Mouse (Mus musculus) urinary bladder, postnatal 36 days (tissue): ENCODE data around the gene 2310034G01Rik.

ENCODE experiments used
- DNase-seq, 2 experiments: peaks; one replicate each; pipeline ENCODE4 v3.0.0; 2022; ENCODE audit warnings: low spot score in 2 of 2, mixed read lengths in 1 of 2

2310034G01Rik gene

DNA sequence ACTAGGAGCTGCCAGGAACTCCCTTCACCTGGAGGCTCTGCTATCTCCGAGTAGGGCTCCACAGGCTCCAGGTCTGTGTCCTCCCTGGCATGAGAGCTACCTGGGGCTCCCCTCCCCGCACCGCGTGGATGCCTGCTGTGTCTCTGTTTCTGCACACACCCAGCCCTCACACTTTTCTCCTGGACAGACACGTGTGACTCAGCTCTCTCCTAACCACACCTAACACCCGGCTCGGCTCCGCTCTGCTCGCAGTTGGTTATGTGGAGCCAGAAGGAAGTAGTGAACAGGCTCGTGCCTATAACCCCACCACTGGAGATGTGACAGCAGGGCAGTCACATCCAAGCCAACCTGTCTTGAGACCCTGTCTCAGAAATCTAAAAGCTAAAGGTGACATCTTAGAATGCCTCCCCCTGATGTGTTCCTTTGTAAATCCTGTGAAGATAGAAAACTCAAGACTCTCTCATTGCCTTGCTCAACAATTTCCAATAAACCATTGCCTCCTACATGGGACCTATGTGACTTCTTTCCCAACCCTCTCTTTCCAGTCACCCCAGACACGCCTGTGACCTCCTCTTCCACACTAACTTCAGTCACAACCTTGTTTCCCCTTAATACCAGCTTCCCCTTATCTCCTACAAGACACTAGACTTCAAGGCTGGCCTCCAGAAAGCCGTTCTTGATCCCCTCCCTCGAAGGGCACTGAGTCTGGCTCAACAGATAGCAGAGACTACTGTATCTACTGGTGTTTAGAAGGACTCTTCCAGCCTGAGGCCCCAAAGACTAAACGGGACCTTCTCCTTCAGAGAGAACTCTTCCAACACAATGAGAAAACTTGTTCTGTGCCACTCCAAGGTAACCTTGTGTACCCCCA lies 35.0 kb downstream of the 2310034G01Rik start:
- DNase-seq = peak in 1 of 2 experiments; percentile 24

- DNase-seq = no peak
These were observed 35.9 kb downstream of the 2310034G01Rik start for GRCm38 (mm10) chr19:46314151-46314601.

DNA sequence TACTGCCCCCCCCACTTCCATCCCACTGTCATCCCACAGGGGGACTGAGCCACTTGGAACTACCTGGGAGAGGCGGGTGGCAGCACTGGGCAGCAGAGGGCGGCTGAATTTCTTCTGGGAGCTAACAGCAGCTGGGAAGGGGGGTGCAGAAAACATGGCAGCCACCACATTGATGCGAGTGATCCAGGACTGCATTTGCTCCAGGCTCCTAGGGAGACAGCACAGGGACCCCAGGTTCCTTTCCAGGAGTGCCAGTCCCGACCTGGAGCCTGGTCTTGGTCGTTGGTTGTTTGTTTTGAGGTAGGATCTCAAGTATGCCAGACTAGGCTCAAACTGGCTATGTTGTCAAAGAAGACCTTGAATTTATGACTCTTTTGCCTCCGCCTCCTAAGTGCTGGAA lies 36.5 kb downstream of the 2310034G01Rik start:
- no peak for DNase-seq

- DNase-seq = no peak
These were observed 37.0 kb downstream of the 2310034G01Rik start for GRCm38 (mm10) chr19:46313116-46313515.

DNA sequence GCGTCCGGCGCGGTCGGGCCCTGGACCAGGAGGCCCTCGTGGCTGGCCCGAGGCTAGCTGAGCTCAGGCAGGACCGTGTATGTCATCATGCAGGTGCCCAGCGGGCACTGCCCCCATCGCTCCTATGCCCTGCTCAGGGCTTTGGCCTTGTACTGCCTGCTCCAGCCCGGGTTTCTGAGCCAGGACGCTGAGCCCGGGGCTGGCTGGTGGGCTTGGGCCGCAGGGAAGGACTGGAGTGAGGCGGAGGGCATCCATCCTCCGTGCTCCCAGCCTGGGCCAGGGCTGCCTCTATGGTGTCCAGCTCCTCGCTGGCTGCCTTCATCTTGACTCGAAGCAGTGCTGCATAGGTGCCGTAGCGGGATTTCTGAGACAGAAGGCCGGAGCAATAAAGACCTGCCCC lies 37.5 kb downstream of the 2310034G01Rik start:
- no peak for DNase-seq

- DNase-seq = no peak
These were observed 38.8 kb downstream of the 2310034G01Rik start for GRCm38 (mm10) chr19:46311341-46311740.

DNA sequence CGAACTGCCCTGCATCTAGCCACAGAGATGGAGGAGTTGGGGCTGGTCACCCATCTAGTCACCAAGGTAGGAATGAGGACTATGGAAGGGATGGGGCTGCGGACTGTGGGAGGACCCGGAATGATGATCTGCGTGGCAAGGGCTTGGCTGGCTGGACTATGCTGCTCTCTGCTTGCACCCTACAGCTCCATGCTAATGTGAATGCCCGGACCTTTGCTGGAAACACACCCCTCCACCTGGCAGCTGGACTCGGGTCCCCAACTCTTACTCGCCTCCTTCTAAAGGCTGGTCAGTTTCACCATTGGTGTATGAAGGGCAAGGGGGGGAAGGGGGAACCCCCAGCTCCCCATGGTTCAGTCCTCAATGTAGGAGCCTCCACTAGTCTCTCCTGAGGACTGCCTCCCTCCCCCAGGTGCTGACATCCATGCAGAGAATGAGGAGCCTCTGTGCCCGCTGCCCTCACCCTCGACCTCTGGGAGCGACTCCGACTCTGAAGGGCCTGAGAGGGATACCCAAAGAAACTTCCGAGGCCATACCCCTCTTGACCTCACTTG lies 39.7 kb downstream of the 2310034G01Rik start:
- no peak for DNase-seq

- no peak for DNase-seq
These were observed 40.3 kb downstream of the 2310034G01Rik start for GRCm38 (mm10) chr19:46309651-46310305.

DNA sequence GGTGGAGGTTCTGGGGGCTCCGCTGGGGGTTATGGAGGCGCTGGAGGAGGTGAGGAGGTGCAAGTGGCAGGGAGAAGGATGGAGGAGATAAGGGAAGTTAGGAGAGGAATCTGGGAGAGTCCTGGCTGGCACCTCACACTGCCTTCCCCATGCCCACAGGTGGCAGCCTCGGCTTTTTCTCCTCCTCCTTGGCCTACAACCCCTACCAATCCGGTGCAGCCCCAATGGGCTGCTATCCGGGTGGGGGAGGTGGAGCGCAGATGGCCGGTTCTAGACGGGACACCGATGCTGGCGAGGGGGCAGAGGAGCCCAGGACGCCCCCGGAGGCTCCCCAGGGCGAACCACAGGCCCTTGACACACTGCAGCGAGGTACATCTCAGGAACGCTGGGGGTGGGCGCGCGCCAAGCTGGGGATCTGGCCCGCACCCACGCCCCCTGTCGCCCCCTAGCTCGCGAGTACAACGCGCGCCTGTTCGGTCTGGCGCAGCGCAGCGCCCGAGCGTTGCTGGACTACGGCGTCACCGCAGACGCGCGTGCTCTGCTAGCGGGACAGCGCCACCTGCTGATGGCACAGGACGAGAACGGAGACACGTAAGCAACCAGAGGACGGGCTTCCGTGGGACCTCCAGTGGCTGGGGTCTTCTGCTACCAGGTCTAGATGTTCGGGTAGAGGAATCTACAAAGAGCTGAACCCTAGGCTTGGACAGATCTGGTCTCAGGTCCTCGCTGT lies 41.2 kb downstream of the 2310034G01Rik start:
- DNase-seq = peak; percentile 71 to 78

- DNase-seq = no peak
These were observed 41.8 kb downstream of the 2310034G01Rik start for GRCm38 (mm10) chr19:46308303-46308702.

DNA sequence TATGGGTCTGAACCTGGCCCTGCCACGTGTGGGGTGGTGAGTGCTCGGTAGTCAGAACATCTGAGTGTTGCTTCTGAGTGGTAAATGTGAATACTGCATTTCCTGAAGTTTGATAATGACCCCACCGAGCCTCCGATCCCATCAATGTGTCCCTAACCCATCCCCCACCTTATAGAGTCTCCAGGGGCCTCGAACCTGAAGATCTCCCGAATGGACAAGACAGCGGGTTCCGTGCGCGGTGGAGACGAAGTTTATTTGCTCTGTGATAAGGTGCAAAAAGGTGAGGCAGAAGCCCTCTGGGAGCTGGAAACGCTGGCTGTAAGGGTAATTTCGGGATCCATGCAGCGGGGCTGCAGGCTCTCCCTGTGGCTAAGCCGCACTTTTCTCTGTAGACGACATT lies 42.3 kb downstream of the 2310034G01Rik start:
- no peak for DNase-seq

DNA sequence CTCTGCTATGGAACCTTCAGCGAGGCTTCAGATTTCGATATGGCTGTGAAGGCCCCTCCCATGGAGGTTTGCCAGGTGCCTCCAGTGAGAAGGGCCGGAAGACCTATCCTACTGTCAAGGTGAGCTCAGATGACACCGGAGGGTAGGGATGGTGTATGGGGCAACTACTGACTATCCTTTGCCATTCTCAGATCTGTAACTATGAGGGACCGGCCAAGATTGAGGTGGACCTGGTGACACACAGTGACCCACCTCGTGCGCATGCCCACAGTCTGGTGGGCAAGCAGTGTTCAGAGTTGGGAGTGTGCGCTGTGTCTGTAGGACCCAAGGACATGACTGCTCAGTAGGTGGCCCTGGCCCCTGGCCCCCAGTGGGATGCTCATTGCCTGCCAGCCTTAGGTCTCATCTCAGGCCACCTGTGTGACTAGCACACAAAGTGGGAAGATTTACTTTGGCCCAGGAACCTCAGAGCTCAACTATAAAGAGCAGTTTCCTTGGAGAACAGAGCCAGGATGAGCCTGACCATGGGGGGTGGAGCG lies 43.3 kb downstream of the 2310034G01Rik start:
- DNase-seq = no peak

- no peak for DNase-seq
These were observed 43.9 kb downstream of the 2310034G01Rik start for GRCm38 (mm10) chr19:46306268-46306610.

DNA sequence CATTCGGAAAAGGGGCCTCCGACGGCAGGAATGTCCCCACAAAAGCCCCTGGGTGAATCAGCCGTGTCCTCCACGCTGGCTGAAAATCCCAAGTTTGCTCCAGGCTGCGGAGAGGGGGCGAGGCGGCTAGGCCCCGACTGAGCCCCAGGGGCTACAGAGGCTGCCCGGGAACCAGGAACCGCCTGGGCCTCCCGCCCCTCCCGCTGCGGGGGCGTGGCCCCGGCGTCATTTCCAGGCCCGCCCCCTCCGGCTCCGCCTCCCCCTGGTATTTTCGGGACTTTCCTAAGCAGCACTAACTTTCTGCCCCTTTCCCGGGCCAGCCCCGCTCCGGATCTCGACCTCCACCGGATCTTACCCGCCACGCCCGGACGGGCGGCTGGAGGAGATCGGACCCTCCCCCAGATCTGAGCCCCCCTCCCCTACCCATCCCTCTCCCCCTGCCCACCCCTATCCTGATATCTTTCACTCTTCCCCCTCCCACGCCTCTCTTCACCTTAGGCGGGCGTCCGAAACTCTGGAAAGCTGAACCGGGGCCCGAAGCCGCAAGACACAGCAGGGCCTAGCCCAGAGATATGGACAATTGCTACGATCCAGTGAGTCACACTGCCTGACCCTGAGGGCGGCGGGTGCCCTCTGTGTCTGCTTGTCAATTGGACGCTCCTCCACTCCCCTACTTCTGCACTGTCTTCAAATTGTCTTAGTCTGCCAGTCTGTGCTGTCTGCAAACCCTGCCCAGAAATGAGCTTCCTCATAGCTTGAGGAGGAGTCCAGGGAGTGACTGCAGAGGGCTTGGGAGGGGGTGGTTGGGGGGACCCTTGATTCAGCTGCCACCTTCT lies 44.5 kb downstream of the 2310034G01Rik start:
- DNase-seq = peak; percentile 86 to 88

- DNase-seq = no peak
These were observed 45.2 kb downstream of the 2310034G01Rik start for GRCm38 (mm10) chr19:46304908-46305333.

DNA sequence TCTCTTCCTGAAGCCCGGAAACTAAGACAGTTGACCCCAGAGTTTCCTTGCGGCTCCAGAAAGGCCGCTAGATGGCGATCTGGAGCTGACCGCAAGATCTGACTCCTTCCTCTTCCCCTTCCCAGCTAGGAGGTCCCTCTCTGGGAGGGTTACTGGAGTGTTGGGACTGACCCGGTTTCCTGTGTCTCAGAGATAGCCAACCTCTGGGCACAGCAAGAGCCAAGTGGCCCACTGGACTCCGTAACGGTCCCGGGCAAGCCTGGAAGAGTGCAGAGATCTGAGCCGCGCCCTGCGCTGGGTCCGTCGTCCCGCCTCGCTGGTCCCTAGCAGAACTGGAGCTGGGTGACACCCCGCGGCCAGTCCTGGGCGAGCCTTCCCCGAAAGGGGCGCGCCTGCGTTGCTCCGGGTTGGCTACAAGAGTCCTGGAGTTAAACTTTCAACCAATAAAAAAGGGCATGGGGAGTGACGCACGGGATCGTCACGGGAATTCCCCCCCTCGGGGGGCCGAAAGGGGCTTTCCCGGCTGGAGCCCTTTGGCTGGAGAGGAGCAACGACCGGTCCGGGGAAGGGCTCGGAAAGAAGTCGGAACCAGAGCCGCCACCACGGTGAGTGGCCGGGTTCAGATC lies 45.8 kb downstream of the 2310034G01Rik start, which contains the start of gene Nfkb2:
Nfkb2 (plus strand) TSS at position 105 of the 626 bp plus-strand sequence.
- peak; percentile 92 to 96 for DNase-seq

DNA sequence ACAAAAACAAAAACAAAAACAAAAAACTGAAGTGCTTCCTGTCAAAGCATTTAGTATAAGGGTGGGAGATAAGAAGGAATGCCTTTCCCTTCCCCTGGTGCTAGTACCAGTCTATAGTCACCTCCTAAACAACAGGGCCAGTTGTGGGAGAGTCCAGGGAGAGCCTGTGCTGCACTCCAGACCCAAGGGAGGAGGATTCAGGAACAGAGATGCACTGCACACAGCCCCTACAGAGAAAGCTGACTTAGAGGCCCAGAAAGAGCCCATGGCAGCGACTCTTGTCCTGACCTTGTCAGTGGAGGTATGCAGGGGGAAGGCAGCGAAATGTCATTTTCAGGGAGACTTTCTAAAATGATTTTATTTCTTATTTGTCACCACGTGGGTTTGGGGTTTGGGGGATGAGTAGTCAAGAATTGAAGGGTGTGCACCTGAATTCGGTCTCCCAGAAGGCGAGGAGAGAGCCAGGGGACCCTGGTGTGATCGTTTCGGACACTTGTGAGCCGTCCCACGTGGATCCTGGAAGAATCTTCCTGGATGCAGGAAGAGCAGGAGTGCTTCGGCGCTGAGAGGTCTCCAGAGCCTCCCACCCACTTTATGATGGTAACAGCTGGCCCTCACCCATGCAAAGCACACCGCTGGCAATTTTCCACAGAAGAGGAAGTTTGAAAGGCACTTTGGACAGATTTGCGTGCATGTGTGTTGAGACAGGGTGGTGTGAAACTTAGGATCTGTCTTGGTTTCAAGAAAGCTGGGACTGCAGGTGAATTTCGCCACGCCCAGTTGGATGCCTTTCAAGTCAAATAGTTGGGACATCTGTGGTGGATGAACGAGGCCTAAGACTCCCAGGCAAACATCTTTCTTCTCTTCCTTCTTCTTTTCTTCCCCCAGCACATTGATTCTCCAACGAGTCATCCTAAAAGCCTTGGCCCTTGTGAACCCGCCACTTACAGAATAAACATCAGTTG lies 46.6 kb downstream of the 2310034G01Rik start:
- DNase-seq = no peak

DNA sequence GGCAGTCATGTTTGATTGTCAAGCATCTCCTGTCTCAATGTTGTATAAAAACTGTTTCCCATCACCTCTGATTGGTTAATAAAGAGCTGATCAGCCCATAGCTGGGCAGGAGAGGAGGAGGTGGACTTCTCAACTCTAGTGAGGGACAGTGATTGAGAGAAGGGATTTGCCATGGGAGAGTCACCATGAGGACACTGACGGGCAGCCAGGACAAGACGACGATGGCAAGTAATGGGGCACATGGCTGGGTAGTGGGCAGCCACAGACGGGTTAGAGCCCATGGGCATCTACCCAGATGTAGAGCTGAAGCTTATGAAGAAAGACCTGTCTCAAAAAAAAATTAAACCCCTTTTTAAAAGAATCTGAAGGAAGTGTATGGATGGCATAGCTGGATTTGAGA lies 47.6 kb downstream of the 2310034G01Rik start:
- DNase-seq = no peak
